In the genomic region with DNA sequence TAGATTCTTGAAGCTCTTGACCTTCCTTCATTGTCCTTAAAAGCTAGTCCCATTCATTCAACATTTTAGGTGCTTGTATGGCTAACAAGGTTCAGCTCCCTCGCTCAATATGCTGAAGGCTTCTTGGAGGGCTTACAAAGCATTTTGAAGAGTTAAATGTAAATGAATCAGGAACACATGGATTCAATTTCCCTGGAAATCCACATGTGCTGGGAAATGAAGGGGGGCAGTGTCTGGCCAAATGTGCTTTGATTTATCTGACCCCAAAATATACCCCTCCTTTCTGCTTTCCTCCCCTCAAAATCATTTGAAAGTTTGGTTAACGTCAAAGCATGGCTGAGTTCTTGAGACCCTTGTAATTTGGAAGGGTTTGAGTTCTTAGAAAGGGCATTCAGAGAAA, we compare ENCODE assay signal across 25 mouse cellular contexts.
DNase-seq lines count a peak whose midpoint lies in the region; ATAC-seq lines count a peak whose summit lies in the region.
"Had no signal": no experiment of that assay in that cellular context is flagged by ENCODE, and none has a peak within 500 bp of the region (broad histone marks: within the 10 kb centered on the region; RNA-seq: fewer than 3 reads in every experiment).

No protein-coding gene starts in this region.

- no peaks in the 10 kb centered on the region for H3K9me3 ChIP-seq in forebrain, embryonic 10.5 days
- H3K9me3 ChIP-seq in forebrain, embryonic 14.5 days (replicated peaks; ENCODE audit: control insufficient read depth, low read length): no peaks in the 10 kb centered on the region
- H3K9me3 ChIP-seq in embryonic facial prominence, embryonic 14.5 days (ENCODE audit: control insufficient read depth, low read length): no peaks in the 10 kb centered on the region
- H3K9me3 ChIP-seq in limb, embryonic 12.5 days: no peaks in the 10 kb centered on the region
- H3K9me3 ChIP-seq: forebrain, embryonic 15.5 days; G1E; intestine, embryonic 15.5 days; liver, embryonic 15.5 days; lung, embryonic 15.5 days had no signal

- H3K27me3 ChIP-seq in forebrain, embryonic 10.5 days (ENCODE audit: poor library complexity, severe bottlenecking): no peaks in the 10 kb centered on the region
- no peaks in the 10 kb centered on the region for H3K27me3 ChIP-seq in forebrain, embryonic 14.5 days (replicated peaks; ENCODE audit: control insufficient read depth, insufficient read depth, low read length)
- H3K27me3 ChIP-seq in embryonic facial prominence, embryonic 14.5 days (replicated peaks; ENCODE audit: control insufficient read depth, insufficient read depth, low read length): no peaks in the 10 kb centered on the region
- no peaks in the 10 kb centered on the region for H3K27me3 ChIP-seq in limb, embryonic 12.5 days
- H3K27me3 ChIP-seq: forebrain, embryonic 15.5 days; intestine, embryonic 15.5 days; liver, embryonic 15.5 days; lung, embryonic 15.5 days had no signal

- no peak for ATAC-seq in forebrain, embryonic 14.5 days
- ATAC-seq in embryonic facial prominence, embryonic 14.5 days (ENCODE audit: low read depth): no peak
- no peak for ATAC-seq in limb, embryonic 12.5 days (ENCODE audit: insufficient number of reproducible peaks, insufficient read depth, low FRiP score, low TSS enrichment, low read depth)
- ATAC-seq: forebrain, embryonic 15.5 days; hindbrain, embryonic 16.5 days; intestine, embryonic 15.5 days had no signal

- H3K4me3 ChIP-seq in forebrain, embryonic 10.5 days: no peak overlapping the region
- H3K4me3 ChIP-seq in forebrain, embryonic 14.5 days (ENCODE audit: low read depth, low read length): no peak overlapping the region
- H3K4me3 ChIP-seq in embryonic facial prominence, embryonic 14.5 days (ENCODE audit: low read depth, low read length): no peak overlapping the region
- H3K4me3 ChIP-seq in limb, embryonic 12.5 days (replicated peaks): no peak overlapping the region
- H3K4me3 ChIP-seq: forebrain, embryonic 15.5 days; gastrocnemius, adult 2 months; intestine, embryonic 15.5 days; liver, embryonic 15.5 days; lung, embryonic 15.5 days; myocyte had no signal

- no peak overlapping the region for H3K4me2 ChIP-seq in forebrain, embryonic 14.5 days (ENCODE audit: low read length)
- no peak overlapping the region for H3K4me2 ChIP-seq in embryonic facial prominence, embryonic 14.5 days (ENCODE audit: low read depth, low read length)
- H3K4me2 ChIP-seq in limb, embryonic 12.5 days: no peak overlapping the region
- H3K4me2 ChIP-seq: forebrain, embryonic 15.5 days; heart, embryonic 11.5 days; intestine, embryonic 15.5 days; liver, embryonic 15.5 days; lung, embryonic 15.5 days; midbrain, embryonic 11.5 days had no signal

- H3K27ac ChIP-seq in forebrain, embryonic 10.5 days: 0 out of 2 replicates have a peak overlapping the region, but pooled peaks have one; percentile 51
- H3K27ac ChIP-seq in forebrain, embryonic 14.5 days (ENCODE audit: low read depth, low read length): no peak overlapping the region
- peak overlapping the region; percentile 39; the same call in 1 of the 2 replicates for H3K27ac ChIP-seq in embryonic facial prominence, embryonic 14.5 days (replicated peaks; ENCODE audit: low read depth, low read length)
- H3K27ac ChIP-seq in limb, embryonic 12.5 days: peak overlapping the region; percentile 56; the same call in 1 of the 2 replicates
- H3K27ac ChIP-seq: forebrain, embryonic 15.5 days; gastrocnemius, adult 2 months; intestine, embryonic 15.5 days; liver, embryonic 15.5 days; lung, embryonic 15.5 days had no signal

- no peak for DNase-seq in forebrain, embryonic 10.5 days (ENCODE audit: extremely low spot score, low spot score)
- DNase-seq in forebrain, embryonic 14.5 days (ENCODE audit: low spot score): no peak
- peak; percentile 63 for DNase-seq in embryo, embryonic 11 days
- DNase-seq in embryonic facial prominence, embryonic 14.5 days (ENCODE audit: low spot score): peak; percentile 80
- DNase-seq in liver: no peak
- DNase-seq in adrenal gland, postnatal 10 days: no peak
- DNase-seq in cerebellum, adult 9-11 months: no peak
- DNase-seq: adrenal gland, adult 8-10 months; cerebellum, adult 11 months; cerebellum, adult 9-10 months; gastrocnemius, adult 2 months; gastrocnemius, postnatal 36 days; heart, adult 18-20 months; kidney, adult 2 months; thymus, postnatal 25 days had no signal

- 60% methylated on average over 2 of the region's 2 CpGs for WGBS in forebrain, embryonic 10.5 days
- 75% methylated on average over 2 of the region's 2 CpGs for WGBS in forebrain, embryonic 14.5 days
- WGBS in embryonic facial prominence, embryonic 14.5 days: 13% methylated on average over 2 of the region's 2 CpGs
- WGBS in limb, embryonic 12.5 days: 17% methylated on average over 2 of the region's 2 CpGs

- H3K4me1 ChIP-seq in forebrain, embryonic 10.5 days: peaks cover 12% of the 10 kb centered on the region; the same call in 1 of the 2 replicates
- H3K4me1 ChIP-seq in forebrain, embryonic 14.5 days (ENCODE audit: control insufficient read depth, insufficient read depth, low read length): no peaks in the 10 kb centered on the region
- H3K4me1 ChIP-seq in embryonic facial prominence, embryonic 14.5 days (ENCODE audit: control insufficient read depth, insufficient read depth, low read length): 0 out of 2 replicates have a peak, but pooled peaks cover 8% of the 10 kb centered on the region
- peaks cover 28% of the 10 kb centered on the region for H3K4me1 ChIP-seq in limb, embryonic 12.5 days (replicated peaks)
- H3K4me1 ChIP-seq: forebrain, embryonic 15.5 days; intestine, embryonic 15.5 days; liver, embryonic 15.5 days; lung, embryonic 15.5 days had no signal

- no peak overlapping the region for H3K9ac ChIP-seq in forebrain, embryonic 14.5 days (ENCODE audit: low read length)
- H3K9ac ChIP-seq in embryonic facial prominence, embryonic 14.5 days (ENCODE audit: low read depth, low read length): no peak overlapping the region
- no peak overlapping the region for H3K9ac ChIP-seq in limb, embryonic 12.5 days (replicated peaks)
- H3K9ac ChIP-seq: forebrain, embryonic 15.5 days; intestine, embryonic 15.5 days; liver, embryonic 15.5 days; lung, embryonic 15.5 days had no signal

- H3K36me3 ChIP-seq in forebrain, embryonic 10.5 days (replicated peaks): no peaks in the 10 kb centered on the region
- no peaks in the 10 kb centered on the region for H3K36me3 ChIP-seq in forebrain, embryonic 14.5 days (ENCODE audit: control insufficient read depth, insufficient read depth, low read length)
- H3K36me3 ChIP-seq in embryonic facial prominence, embryonic 14.5 days (ENCODE audit: control insufficient read depth, insufficient read depth, low read length): no peaks in the 10 kb centered on the region
- no peaks in the 10 kb centered on the region for H3K36me3 ChIP-seq in limb, embryonic 12.5 days
- H3K36me3 ChIP-seq: forebrain, embryonic 15.5 days; G1E; intestine, embryonic 15.5 days; liver, embryonic 15.5 days; lung, embryonic 15.5 days had no signal

Comparison
In these comparisons a context has a peak if more than half of its experiments do, and no peak if none do; other contexts are left out.
1. DNase-seq: peak in embryo, embryonic 11 days (single experiment) and embryonic facial prominence, embryonic 14.5 days (single experiment); none in forebrain, embryonic 10.5 days (single experiment), forebrain, embryonic 14.5 days (single experiment), liver (single experiment), adrenal gland, postnatal 10 days (single experiment) and cerebellum, adult 9-11 months (single experiment).